Mouse (Mus musculus) CH12.LX (cell line): ENCODE measurements around the gene Rex1bd. TPM values are rescaled to one million over a fixed set of nuclear protein-coding genes. Genes with fewer than 3 reads are reported as not detected.

Experiments used
- DNase-seq: peaks from one replicate; pipeline ENCODE4 v3.0.0-alpha.2; 2013; ENCODE audit errors: extremely low read depth
- H3K27ac ChIP-seq: 2 replicates; pipeline ENCODE4 v1.5.1; 2012; ENCODE audit warnings: low read depth, mild to moderate bottlenecking, control low read depth, moderate library complexity; ENCODE audit not compliant: insufficient read depth
- H3K27me3 ChIP-seq: replicated peaks from 2 replicates; pipeline ENCODE3; 2012; ENCODE audit warnings: inconsistent platforms
- H3K36me3 ChIP-seq, 2 experiments: replicated peaks in 1 of 2; 2 replicates each; pipeline versions ENCODE3 to v1.6.1; 2012; ENCODE audit warnings: inconsistent platforms in 1 of 2, low read length in 1 of 2, mild to moderate bottlenecking in 1 of 2, mixed read lengths in 1 of 2, moderate library complexity in 1 of 2; ENCODE audit not compliant: control insufficient read depth in 1 of 2, insufficient read depth in 1 of 2
- H3K4me1 ChIP-seq, 2 experiments: 2 replicates each; pipeline ENCODE4 v1.6.1; 2012; ENCODE audit warnings: inconsistent platforms in 1 of 2, moderate library complexity in 1 of 2; ENCODE audit not compliant: insufficient read depth in 2 of 2, control insufficient read depth in 1 of 2
- H3K4me2 ChIP-seq: 2 replicates; pipeline ENCODE4 v1.6.1; 2012; ENCODE audit warnings: low read depth, mild to moderate bottlenecking, control low read depth; ENCODE audit not compliant: poor library complexity, insufficient read depth, severe bottlenecking
- H3K4me3 ChIP-seq, 3 experiments: fragments of 150-350 bp in 1 of 3; sonication (generic) in 1 of 3; replicated peaks in 1 of 3; 2 replicates each; pipeline versions ENCODE3 to v1.5.1; 2011 to 2012; ENCODE audit warnings: low read depth in 2 of 3, low read length in 2 of 3, mild to moderate bottlenecking in 2 of 3, moderate library complexity in 2 of 3, control low read depth in 1 of 3, improper control_type of control experiment in 1 of 3, inconsistent platforms in 1 of 3, mixed read lengths in 1 of 3; ENCODE audit not compliant: poor library complexity in 1 of 3
- H3K79me2 ChIP-seq: replicated peaks from 2 replicates; pipeline ENCODE4 v1.6.1; 2012; ENCODE audit warnings: mild to moderate bottlenecking, moderate library complexity; ENCODE audit not compliant: control insufficient read depth, poor library complexity, insufficient read depth, severe bottlenecking; ENCODE audit errors: extremely low read depth
- H3K9ac ChIP-seq: 2 replicates; pipeline ENCODE4 v1.6.1; 2012; ENCODE audit warnings: low read depth, mild to moderate bottlenecking, control low read depth, moderate library complexity; ENCODE audit not compliant: insufficient read depth
- H3K9me3 ChIP-seq: replicated peaks from 2 replicates; pipeline ENCODE3; 2012; ENCODE audit warnings: low read length, inconsistent platforms, mixed read lengths
- CHD1 ChIP-seq: IDR thresholded peaks from 2 replicates; pipeline ENCODE4 v1.6.1; 2012; ENCODE audit warnings: low read depth, low read length, improper control_type of control experiment, inconsistent platforms
- CHD2 ChIP-seq: IDR thresholded peaks from 2 replicates; pipeline ENCODE4 v1.6.1; 2011; ENCODE audit warnings: low read length, improper control_type of control experiment
- ELF1 ChIP-seq: IDR thresholded peaks from 2 replicates; pipeline ENCODE4 v1.6.1; 2014; ENCODE audit warnings: low read depth, mild to moderate bottlenecking, inconsistent platforms, low read length, improper control_type of control experiment
- EP300 ChIP-seq: IDR thresholded peaks from 2 replicates; pipeline ENCODE4 v1.6.1; 2011; ENCODE audit warnings: low read length, improper control_type of control experiment
- GABPA ChIP-seq: IDR thresholded peaks from 2 replicates; pipeline ENCODE4 v1.6.1; 2012; ENCODE audit warnings: low read depth, low read length, improper control_type of control experiment, inconsistent platforms; ENCODE audit not compliant: insufficient replicate concordance
- HCFC1 ChIP-seq: IDR thresholded peaks from 2 replicates; pipeline ENCODE4 v1.6.1; 2012; ENCODE audit warnings: low read depth, mild to moderate bottlenecking, inconsistent platforms, low read length, improper control_type of control experiment
- KAT2A ChIP-seq: IDR thresholded peaks from 2 replicates; pipeline ENCODE4 v1.6.1; 2012; ENCODE audit warnings: low read length, improper control_type of control experiment, inconsistent platforms; ENCODE audit not compliant: insufficient replicate concordance
- MAFK ChIP-seq: IDR thresholded peaks from 2 replicates; pipeline ENCODE4 v1.6.1; 2011; ENCODE audit warnings: low read length, improper control_type of control experiment; ENCODE audit not compliant: insufficient replicate concordance
- MAZ ChIP-seq: IDR thresholded peaks from 2 replicates; pipeline ENCODE4 v1.6.1; 2012; ENCODE audit warnings: low read depth, mild to moderate bottlenecking, inconsistent platforms, low read length, improper control_type of control experiment, moderate library complexity
- MXI1 ChIP-seq: IDR thresholded peaks from 2 replicates; pipeline ENCODE4 v1.6.1; 2011; ENCODE audit warnings: mild to moderate bottlenecking, low read depth, low read length, improper control_type of control experiment
- MYC ChIP-seq: IDR thresholded peaks from 2 replicates; pipeline ENCODE4 v1.6.1; 2011; ENCODE audit warnings: low read depth, mild to moderate bottlenecking, improper control_type of control experiment, low read length
- NELFE ChIP-seq: IDR thresholded peaks from 2 replicates; pipeline ENCODE4 v1.6.1; 2011; ENCODE audit warnings: low read depth, low read length, improper control_type of control experiment
- NRF1 ChIP-seq: IDR thresholded peaks from 2 replicates; pipeline ENCODE4 v1.6.1; 2014; ENCODE audit warnings: low read depth, mild to moderate bottlenecking, inconsistent platforms, low read length, improper control_type of control experiment, moderate library complexity
- PAX5 ChIP-seq: IDR thresholded peaks from 2 replicates; pipeline ENCODE4 v1.6.1; 2012; ENCODE audit warnings: low read length, inconsistent platforms, mixed read lengths
- POLR2A ChIP-seq: IDR thresholded peaks from 2 replicates; pipeline ENCODE4 v1.6.1; 2011; ENCODE audit warnings: low read depth, mild to moderate bottlenecking, improper control_type of control experiment, low read length
- RAD21 ChIP-seq: IDR thresholded peaks from 2 replicates; pipeline ENCODE4 v1.6.1; 2011; ENCODE audit warnings: low read depth, mild to moderate bottlenecking, low read length, improper control_type of control experiment, moderate library complexity
- RCOR1 ChIP-seq: conservative IDR thresholded peaks from 2 replicates; pipeline ENCODE4 v1.6.1; 2012; ENCODE audit warnings: low read depth, mild to moderate bottlenecking, inconsistent platforms, low read length, improper control_type of control experiment
- SIN3A ChIP-seq: IDR thresholded peaks from 2 replicates; pipeline ENCODE4 v1.6.1; 2012; ENCODE audit warnings: low read length, improper control_type of control experiment, inconsistent platforms
- SMC3 ChIP-seq: IDR thresholded peaks from 2 replicates; pipeline ENCODE4 v1.6.1; 2011; ENCODE audit warnings: low read depth, low read length, improper control_type of control experiment
- TBP ChIP-seq: conservative IDR thresholded peaks from 2 replicates; pipeline ENCODE4 v1.6.1; 2011; ENCODE audit warnings: low read depth, low read length, improper control_type of control experiment
- UBTF ChIP-seq: IDR thresholded peaks from 2 replicates; pipeline ENCODE4 v1.6.1; 2012; ENCODE audit warnings: low read depth, mild to moderate bottlenecking, inconsistent platforms, low read length, improper control_type of control experiment, moderate library complexity
- ZC3H11A ChIP-seq: IDR thresholded peaks from 2 replicates; pipeline ENCODE4 v1.6.1; 2012; ENCODE audit warnings: low read depth, mild to moderate bottlenecking, inconsistent platforms, low read length, improper control_type of control experiment
- ZKSCAN1 ChIP-seq: IDR thresholded peaks from 2 replicates; pipeline ENCODE4 v1.6.1; 2012; ENCODE audit warnings: low read depth, inconsistent platforms, low read length, improper control_type of control experiment, borderline replicate concordance
- ZNF384 ChIP-seq: IDR thresholded peaks from 2 replicates; pipeline ENCODE4 v1.6.1; 2012; ENCODE audit warnings: low read depth, low read length, improper control_type of control experiment, inconsistent platforms
- dilution Hi-C: fragments of 300-500 bp; cut with MboI; formaldehyde crosslinking; loops from 2 replicates; pipeline ENCODE4 v1.14.3; 2020; ENCODE audit warnings: low sequenced_read_pairs; ENCODE audit not compliant: extremely low pct_unique_long_range_greater_than_20kb, extremely low pct_ligation_motif_present
- in situ Hi-C: fragments of 300-500 bp; cut with MboI; formaldehyde crosslinking; loops from 3 replicates; pipeline ENCODE4 v1.14.3; 2019; ENCODE audit warnings: low sequenced_read_pairs, low pct_ligation_motif_present, low pct_unique_long_range_greater_than_20kb, mixed read lengths
- polyA plus RNA-seq: library from polyadenylated mRNA; unstranded; fragments of >175 nt; gene quantifications from 2 replicates; pipeline ENCODE4 v1.2.1, GENCODE M21; 2012; ENCODE audit warnings: low read depth; ENCODE audit not compliant: insufficient read length
- total RNA-seq, 2 experiments: library from RNA; depleted of rRNA; stranded (reverse); fragments of 300-350 nt in 1 of 2; fragments of >200 nt in 1 of 2; gene quantifications; 2 replicates each; pipeline ENCODE4 v1.2.3; 2012 to 2014

Rex1bd gene
- total and polyA plus RNA-seq, 3 experiments, result 38.4 to 90.0 (median 47.8) TPM

DNA sequence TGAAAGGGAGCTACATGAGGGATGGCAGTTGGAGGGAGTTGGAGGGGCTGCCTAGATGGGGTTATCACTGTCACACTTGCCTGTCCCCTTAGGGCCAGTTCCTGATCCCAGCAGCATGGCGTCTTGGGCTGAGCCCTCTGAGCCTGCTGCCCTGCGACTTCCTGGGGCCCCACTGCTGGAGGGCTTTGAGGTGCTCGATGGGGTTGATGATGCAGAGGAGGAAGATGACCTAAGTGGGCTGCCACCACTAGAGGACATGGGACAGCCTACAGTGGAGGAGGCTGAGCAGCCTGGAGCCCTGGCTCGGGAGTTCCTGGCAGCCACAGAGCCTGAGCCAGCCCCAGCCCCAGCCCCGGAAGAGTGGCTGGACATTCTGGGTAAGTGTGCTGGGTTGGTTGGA is 22.7 kb upstream of the Rex1bd start:
- peaks cover 9 to 28% of the 10 kb centered on the region in 2 experiments for H3K4me1 ChIP-seq
- no peaks in the 10 kb centered on the region for H3K27me3 ChIP-seq
- peak overlapping the region; percentile 23 for H3K9ac ChIP-seq
- H3K36me3 ChIP-seq, result peaks cover 41 to 51% of the 10 kb centered on the region in 2 experiments
- no peak overlapping the region for H3K4me3 ChIP-seq
- in situ Hi-C loops, result no loop called here
- TF ChIP-seq PAX5 (no peak), ELF1 (no peak), CHD1 (no peak)
- peaks cover 4% of the 10 kb centered on the region for H3K79me2 ChIP-seq
- no peak for DNase-seq
- dilution Hi-C loops, result no loop called here
- H3K4me2 ChIP-seq, result peak overlapping the region; percentile 23; the same call in 1 of the 2 replicates
- no peak overlapping the region for H3K27ac ChIP-seq
- no peaks in the 10 kb centered on the region for H3K9me3 ChIP-seq

- DNase-seq, result no peak
- H3K9ac ChIP-seq, result peak overlapping the region; percentile 99
- H3K27me3 ChIP-seq, result no peaks in the 10 kb centered on the region
- peak overlapping the region; percentile 86 to 97 (median 90) for H3K4me3 ChIP-seq
- TF ChIP-seq EP300, result no peak
- 0 out of 2 replicates have a peak, but pooled peaks have one; percentile 30 for TF ChIP-seq MYC
- peak; percentile 40; the same call in 1 of the 2 replicates for TF ChIP-seq MXI1
- peaks cover 9 to 33% of the 10 kb centered on the region in 2 experiments for H3K4me1 ChIP-seq
- in situ Hi-C loops (no loop called here), dilution Hi-C loops (no loop called here)
- no peaks in the 10 kb centered on the region for H3K9me3 ChIP-seq
- peaks cover 4% of the 10 kb centered on the region for H3K79me2 ChIP-seq
- H3K27ac ChIP-seq, result no peak overlapping the region; the same call in 1 of the 2 replicates
- H3K36me3 ChIP-seq, result peaks cover 32 to 41% of the 10 kb centered on the region in 2 experiments
- peak overlapping the region; percentile 31 for H3K4me2 ChIP-seq
Measured at GRCm38 (mm10) chr8:70528182-70528797, 21.7 kb upstream of the Rex1bd start.

DNA sequence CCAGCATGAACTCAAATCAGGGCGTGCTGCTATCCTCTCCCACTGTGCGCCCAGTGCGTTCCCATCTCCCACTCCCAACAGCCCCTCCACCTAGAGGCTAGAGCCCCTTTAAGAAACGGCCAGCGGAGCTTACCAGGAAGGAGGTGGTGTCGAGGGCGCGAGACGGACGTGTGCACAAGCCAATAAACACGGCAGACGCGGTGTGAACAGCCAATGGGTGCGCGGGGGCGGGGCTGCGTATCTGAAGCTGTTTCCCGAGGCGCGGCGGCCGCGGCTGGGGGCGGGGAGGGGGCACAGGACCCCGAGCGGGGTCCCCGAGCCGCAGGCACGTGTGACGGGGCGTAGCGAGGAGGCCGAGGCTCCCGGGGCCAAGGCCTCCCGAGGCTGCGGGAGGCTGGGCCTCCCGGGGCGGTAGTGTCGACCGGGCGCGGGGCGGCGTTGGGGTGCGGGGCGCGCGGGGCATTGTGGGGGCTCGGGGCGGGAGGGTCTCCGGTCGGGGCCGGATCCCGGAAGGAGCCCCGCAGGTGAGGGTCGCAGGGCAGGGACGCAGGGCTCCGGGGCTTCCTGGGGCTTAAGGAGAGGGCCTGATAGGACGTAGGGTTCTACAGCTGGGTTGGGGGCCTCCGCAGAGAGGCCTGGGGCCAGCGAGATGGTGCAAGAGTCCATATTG is 21.1 kb upstream of the Rex1bd start, which contains the start of the genes Fkbp8 and Kxd1:
Gene Fkbp8 (plus strand): TSS at position 213 of the 670 bp plus-strand sequence.
Gene Kxd1 (minus strand): TSS at position 445 of the 670 bp plus-strand sequence.
- H3K27me3 ChIP-seq, result no peaks in the 10 kb centered on the region
- H3K4me1 ChIP-seq, result peaks cover 9 to 35% of the 10 kb centered on the region in 2 experiments
- H3K4me2 ChIP-seq, result peak within 1 kb of the TSS; percentile 87
- H3K79me2 ChIP-seq, result peaks cover 4% of the 10 kb centered on the region
- dilution Hi-C loops (no loop called here), in situ Hi-C loops (no loop called here)
- H3K4me3 ChIP-seq, result peak within 1 kb of the TSS; percentile 86 to 97 (median 90)
- no peaks in the 10 kb centered on the region for H3K9me3 ChIP-seq
- peak; percentile 92 for DNase-seq
- peak within 1 kb of the TSS; percentile 99 for H3K9ac ChIP-seq
- H3K27ac ChIP-seq, result peak within 1 kb of the TSS; percentile 16
- peaks cover 26 to 36% of the 10 kb centered on the region in 2 experiments for H3K36me3 ChIP-seq
- no peak for TF ChIP-seq RCOR1
- TF ChIP-seq NRF1, result peak; percentile 57
- TF ChIP-seq SIN3A, result peak; percentile 84
- no peak for TF ChIP-seq MYC
- TF ChIP-seq MXI1, result no peak; the same call in 1 of the 2 replicates
- TF ChIP-seq UBTF, result no peak
- peak; percentile 63 for TF ChIP-seq POLR2A
- no peak for TF ChIP-seq SMC3
- no peak for TF ChIP-seq ZNF384
- peak; percentile 53 for TF ChIP-seq NELFE
- TF ChIP-seq KAT2A, result no peak
- TF ChIP-seq MAZ, result peak; percentile 74
- TF ChIP-seq HCFC1, result peak; percentile 66
- TF ChIP-seq ZC3H11A, result no peak
- peak; percentile 94 for TF ChIP-seq CHD2
- TF ChIP-seq MAFK, result no peak
- TF ChIP-seq ZKSCAN1, result no peak
- TF ChIP-seq TBP, result 0 out of 2 replicates have a peak, but pooled peaks have one; percentile 54
- TF ChIP-seq RAD21, result no peak
- no peak for TF ChIP-seq GABPA
